Mouse (Mus musculus) ovary, postnatal 10 days (tissue): Measurements from ENCODE around the gene Nrg4.
"Not testable (repeated sequence)": the region's sequence is repeated elsewhere in the genome, so short reads cannot be mapped to it uniquely, and the experiment has no call there.

Source experiments
- DNase-seq: peaks from one replicate; pipeline ENCODE4 v3.0.0; 2022; ENCODE audit warnings: low spot score

The Nrg4 gene

DNA sequence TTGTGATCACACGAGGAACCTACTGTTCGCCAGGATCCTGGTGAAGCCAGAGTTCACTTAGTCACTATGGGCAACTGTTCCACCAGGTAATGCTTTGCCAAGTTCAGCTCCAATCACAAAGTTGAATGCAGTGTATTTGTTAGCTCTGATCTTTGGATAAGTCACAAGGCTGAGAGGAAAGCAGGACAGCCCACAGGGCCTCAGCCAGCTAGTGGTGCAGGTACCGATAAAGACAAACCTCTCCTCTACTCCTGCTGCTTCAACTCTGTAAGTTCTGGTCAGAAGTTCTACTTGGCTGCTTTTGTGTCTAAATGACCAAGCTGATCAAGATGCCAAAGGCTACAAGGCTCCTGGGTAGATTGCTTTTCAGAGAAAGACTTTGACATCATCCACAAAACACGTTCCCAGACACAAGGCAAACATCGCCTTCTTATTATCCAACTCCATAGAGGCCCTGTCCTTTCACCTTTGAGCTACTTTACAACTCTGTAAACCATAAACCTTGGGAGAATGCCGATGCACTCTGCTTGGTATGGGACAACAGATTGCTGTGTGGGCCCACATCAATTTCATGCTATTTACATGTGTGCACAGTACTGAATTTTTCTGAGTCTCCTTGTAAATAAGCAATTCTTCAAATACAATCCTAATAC lies 75.9 kb downstream of the Nrg4 start:
- no peak for DNase-seq

DNA sequence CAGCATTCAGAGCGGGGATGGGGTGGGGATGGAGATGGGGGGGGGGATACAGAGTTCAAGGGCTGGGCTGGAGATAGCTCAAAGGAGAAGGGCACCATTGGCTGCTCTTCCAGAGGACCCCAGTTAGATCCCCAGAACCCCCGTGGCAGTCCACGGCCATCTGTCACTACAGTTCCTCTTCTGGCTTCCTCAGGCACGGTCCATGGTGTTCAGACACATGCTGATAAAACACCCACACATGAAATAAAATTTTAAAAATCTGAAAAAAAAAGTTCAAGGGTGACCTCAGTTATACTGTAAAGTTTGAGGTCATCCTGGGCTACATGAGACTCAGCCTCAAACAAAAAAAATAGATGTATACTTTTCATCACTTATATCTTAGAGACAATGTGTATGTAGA lies 78.2 kb downstream of the Nrg4 start:
- no peak for DNase-seq

DNA sequence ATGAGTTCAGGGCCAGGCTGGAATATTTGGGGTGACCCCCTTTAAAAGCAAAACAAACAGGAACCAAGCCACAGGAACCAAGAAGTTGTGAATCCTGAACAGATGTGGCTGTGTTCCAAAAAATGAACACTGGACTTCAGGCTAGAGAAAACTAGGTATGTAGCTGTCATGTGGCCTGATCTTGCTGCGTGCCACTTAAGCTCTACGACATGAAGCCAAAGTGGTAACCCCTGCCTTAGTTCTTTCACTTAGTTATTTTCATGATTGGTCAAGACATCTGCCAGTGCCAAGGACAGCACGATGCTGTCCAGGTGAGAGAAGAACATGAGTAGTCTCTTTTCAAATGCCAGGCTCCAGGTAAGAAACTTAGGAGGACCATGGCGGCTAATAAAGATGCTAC lies 79.7 kb downstream of the Nrg4 start:
- DNase-seq = no peak

DNA sequence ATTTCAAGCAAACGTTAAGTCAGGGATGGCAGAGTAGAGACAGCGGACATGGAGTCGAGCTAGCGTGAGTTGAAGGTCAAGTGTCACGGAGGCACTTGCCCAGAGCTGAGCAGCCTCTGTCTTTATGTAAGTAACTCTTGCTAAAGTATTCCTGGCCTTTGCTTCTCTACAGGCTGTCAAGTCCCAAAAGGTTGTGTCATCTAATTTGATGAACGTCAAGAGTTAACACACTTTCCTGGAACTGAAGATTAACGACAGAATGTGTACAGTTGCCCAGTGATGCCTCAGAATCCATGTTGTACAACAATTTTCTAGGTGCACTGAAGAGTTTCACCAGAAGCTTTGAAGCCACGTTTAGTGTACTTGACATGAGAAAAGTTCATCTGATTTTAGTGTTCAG lies 80.2 kb downstream of the Nrg4 start:
- no peak for DNase-seq

DNA sequence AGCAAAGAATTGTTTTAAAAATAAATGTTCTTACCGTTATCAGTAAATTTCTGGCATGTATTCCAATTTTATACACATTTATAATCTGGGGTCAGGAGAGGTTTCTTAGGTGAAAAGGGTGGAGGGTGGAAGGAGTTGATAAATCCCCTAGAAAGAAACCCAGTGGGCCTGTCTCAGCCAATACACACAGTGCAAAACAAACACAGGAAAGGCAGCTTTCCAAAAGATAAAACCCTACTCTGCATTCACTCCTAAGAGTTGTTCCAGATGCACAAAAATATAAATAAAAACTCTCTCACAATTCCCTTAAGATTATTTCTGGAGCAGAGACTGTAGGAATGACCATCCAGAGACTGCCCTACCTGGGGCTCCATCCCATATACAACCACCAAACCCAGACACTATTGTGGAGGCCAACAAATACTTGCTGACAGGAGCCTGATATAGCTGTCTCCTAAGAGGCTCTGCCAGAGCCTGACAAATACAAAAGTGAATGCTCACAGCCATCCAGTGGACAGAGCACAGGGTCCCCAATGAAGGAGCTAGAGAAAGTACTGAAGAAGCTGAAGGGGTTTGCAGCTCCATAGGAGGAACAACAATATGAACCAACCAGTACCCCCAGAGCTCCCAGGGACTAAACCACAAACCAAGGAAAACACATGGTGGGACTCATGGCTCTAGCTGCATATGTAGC lies 81.4 kb downstream of the Nrg4 start:
- not testable (repeated sequence) for DNase-seq

DNA sequence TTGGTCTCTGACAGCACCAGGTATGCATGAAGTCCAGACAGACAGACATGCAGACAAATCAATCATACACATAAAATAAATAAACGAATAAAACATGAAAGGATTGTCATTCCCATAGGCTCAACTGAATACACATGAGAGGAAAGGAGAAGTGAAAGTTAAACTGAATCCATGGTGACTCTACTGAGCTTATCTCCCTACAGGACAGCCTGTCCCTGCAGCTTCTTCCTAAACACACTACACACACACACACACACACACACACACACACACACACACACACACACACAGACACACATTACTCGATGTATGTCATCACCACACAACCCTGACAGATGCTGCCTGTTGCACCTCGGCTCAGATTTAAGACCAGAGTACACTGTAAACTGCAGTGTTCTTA lies 82.6 kb downstream of the Nrg4 start:
- no peak for DNase-seq

DNA sequence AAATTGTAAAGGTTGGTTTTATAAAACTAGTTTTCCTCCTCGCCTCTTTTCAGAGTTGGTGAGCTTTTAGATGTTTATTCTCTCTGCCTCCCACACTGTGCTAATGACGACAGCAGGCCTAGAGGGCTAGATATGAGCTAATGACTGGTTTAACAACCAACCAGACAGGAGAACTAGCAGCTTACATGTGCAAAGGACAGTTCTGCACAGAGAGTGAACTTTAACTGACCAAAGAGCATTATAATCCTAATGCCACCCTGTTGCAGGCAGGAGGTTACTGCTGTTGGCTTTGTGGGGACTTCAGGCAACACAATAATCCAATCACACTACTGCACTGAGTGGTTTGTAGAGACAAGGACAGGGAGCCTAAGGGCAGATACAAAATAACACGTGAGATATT lies 83.4 kb downstream of the Nrg4 start:
- no peak for DNase-seq

DNA sequence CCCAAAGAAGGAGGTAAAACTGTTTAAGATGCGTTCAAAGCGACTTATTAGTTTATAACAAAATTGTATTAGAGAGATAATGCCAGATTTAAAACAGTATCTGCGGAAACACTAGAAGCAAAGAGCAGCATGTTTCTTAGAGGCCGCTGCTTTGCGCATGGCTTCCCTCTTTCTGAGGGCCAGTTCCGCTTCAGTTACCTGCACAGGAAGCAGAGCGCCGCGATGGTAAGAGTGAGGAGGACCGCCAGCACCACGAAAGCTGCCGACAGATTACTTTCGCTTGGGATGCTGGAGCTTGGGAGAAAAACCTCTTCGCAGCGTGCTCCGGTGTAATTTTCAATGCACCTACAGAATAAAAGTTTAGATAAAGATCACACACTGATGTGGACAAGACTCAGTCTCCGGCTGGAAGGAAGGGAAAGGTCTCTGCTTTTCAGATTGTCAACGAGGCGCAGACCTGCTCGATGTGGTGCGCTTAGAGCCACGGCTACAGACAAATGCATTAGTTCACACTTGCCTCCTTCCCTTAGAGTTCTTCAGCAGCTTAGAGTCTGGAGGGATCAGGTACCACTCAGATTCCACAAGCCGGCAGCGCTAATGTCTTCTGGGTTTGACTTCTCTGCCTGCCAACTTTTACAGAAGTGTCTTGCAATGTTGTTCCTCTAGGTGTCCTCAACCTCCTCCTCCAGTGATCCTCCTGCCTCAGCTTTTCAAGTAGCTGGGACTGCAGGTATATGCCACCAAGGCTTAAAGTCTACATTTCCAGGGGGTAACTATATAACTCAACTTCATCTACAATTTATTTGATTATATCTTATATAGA lies 84.6 kb downstream of the Nrg4 start:
- DNase-seq = no peak

DNA sequence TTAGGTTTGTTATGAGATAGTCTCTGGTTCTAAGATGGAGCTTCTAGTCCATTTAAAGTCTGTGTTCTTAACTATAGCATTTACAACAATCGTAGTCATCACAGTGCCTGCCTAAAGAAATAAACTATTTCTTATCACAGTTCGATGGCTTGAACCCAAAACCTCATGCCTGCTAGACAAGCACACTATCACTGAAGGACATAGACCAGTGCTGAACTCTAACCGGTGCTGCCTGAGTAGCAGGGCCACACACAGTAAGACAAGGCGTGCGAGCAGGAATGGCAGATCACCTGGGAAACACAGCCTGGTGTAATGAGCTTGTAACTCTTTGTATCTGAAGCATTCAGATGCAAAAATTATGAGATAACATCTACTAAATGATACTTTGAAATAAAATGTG lies 85.8 kb downstream of the Nrg4 start:
- DNase-seq = no peak

DNA sequence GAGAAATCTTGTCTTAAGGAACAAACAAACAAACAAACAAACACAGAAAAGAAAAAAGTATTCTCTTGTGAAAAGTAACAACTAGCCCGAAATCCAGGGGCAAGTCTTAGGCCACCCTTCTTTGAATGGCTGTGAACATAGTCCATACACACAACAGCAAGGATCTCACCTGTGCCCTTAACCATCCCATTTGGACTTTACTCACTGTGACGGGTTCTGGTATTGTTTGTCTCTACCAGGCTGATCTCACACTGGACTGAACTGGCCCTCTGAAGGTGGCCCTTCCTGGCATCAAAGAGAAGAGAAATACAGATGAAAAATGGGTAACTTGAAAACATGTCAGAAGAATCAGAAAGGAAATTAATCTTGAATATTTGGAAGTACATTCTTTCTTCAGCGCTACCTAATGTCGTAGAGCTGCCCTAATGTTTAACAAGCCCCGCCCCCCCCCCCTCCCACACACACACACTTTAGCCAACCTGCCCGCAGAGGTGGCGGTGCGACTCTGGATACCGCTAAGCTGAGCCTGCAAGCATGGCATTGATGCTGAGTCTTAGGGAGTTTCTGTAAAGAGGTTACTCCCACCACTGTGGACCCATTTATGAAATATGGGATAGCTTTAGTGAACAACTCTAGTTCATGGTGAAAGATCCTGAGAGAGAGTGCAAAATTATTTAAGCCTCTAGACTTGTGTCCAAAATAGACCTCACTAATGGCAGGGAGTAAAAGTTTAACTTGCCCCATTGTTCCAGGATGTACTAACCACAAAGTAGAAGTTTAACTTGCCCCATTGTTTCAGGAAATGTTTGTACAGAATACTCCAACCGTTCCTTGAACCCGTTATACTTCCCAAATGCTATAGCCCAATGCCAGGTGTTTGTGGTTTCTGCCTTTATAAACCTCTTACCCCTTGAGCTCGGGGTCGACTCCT lies 90.1 kb downstream of the Nrg4 start:
- DNase-seq = no peak

DNA sequence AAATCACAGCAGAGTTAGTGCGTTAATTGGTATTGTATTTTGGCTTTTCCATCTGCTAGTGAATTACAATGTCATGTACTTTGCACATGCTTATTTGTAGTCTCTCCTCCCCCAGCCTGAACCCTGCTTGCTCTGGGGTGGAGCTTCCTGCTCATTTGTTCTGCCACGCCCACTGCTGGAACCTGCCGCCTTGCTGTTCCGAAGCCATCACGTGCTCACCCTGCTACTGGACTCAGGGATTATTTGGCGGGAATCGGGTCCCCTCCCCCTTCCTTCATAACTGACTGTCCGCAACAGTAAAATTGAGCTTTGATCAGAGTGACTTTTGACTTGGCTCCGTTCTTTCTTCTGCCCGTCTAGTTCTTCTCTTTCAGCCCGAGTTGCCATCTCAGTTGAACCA lies 93.6 kb downstream of the Nrg4 start:
- not testable (repeated sequence) for DNase-seq

DNA sequence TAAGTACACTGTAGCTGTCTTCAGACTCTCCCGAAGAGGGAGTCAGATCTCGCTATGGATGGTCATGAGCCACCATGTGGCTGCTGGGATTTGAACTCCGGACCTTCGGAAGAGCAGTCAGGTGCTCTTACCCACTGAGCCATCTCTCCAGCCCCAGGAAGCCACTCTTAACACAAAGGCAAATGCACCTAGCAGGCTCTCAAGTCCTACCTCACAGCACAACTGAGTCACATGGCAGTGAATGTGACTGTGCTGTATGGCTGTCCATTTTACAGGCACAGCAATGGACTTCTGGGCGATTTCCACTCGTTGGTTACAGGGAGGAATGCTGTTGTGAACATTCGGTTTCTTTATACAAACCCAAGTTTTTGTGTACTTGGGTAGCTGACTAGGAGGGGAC lies 94.1 kb downstream of the Nrg4 start:
- no peak for DNase-seq

DNA sequence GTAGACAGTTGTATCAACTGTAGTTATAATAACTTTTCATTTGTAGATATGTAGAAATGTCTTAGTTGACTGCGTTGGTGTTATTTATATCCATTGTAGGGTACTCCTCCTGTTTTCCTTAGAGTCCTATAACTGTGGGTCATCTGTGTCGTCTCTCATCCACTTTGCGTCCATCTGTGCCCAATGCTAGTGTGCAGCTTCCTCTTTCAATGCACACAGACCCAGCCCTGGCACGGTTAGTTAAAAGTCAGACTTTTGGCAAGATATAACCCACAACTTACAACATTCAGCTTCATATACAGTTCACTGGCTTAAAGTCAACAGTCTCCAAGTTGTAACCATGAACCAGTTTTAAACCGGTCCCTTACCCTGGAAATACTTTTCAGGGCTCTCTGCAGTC lies 94.5 kb downstream of the Nrg4 start:
- no peak for DNase-seq

DNA sequence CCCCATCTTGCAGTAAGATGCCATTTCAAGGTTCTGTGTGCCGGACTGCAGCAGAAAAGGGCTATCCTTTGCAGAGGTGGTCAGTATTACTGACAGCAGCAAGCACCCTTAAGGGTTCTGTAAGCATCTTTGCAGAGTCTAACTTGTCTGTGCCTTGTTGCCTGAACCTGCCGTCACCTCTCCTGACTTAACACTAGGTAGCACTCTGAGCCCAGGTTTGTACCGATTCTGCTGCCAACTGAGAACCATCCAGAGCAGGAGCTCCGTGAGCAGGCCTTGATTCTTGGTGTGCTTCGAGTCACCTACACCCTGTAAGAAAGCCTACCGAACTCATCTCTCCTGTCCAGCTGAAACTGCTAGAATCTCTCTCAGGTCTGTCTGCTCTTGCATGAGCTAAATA lies 95.1 kb downstream of the Nrg4 start:
- no peak for DNase-seq

DNA sequence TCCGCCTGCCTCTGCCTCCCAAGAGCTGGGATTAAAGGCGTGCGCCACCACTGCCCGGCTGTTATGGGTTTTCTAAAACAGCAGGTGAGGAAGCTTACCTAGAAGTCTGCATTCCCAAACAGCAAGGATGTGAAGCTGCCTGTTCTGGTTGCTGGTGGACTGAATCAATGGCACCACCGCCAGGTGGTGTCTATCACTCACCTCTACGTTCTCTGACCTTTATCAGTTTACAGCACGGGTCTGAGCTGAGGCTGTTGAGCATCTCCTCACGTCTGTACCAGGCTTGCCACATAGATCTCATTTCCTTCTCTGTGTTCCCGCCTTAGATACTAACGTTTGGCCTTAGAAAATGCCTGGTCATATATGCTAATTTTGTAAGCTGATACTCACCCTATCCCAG lies 97.6 kb downstream of the Nrg4 start:
- no peak for DNase-seq

DNA sequence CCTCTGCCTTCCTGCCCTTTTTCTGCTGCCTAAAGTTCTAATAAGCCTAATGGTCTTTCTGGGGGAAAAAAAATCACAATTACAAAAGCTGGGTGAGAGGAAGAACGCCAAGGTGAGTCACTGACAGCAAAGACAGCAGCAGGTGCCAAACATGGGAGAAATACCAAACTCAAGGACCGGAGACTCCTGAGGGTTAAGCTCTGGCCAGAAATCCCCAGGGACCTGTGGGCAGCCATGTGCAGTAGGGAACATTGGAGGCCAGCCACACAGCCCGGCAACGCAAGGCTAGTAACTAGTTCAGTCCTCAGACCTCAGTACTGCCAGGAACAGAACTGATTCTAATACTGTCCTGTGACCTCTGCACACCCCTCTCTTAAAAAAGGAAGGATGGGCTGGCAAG lies 98.5 kb downstream of the Nrg4 start:
- no peak for DNase-seq

DNA sequence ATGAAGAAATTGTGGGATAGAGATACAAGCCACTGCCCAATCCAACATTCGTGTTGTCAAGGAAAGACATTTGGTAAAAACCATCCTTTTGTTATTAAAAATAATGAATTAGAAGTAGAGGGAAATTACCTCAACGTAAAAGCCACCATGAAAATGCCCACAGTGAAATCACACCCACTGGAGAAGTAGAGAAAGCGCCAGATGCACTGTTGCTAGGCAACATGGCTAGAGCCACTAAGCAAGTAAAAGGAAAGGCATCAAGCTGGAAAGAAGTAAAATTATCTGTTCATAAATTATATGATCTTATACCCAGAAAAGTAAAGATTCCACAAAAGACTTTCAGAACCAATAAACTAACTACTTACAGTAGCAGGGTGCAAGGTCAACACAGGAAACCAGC lies 100.4 kb downstream of the Nrg4 start:
- no peak for DNase-seq

DNA sequence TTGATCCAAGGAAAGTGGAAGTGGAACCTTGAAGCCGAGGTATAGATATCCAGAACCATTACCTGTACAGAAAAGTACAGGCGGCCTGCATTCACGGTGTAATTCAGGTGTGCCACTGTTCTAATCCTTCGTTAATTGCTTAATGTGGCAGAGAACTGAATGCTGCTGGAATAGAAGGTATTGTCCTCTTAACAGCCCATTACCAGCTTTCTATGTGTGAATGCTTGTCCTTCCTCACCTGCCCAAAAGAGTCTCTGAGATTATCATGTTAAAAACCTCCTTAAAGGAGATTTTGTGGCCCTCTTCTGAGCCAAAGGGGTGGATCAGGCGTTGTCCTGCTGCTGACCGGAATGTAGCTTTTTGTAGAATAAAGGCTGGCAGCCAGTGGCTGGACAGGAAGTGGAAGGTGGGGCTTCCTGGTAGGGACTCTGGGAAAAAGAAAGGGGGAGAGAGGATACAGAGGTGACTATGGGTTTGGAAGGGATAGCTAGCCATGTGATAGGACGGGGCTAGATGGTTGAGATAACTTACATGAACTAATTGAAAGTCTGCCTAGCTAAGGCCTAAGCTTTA lies 101.4 kb downstream of the Nrg4 start:
- no peak for DNase-seq

DNA sequence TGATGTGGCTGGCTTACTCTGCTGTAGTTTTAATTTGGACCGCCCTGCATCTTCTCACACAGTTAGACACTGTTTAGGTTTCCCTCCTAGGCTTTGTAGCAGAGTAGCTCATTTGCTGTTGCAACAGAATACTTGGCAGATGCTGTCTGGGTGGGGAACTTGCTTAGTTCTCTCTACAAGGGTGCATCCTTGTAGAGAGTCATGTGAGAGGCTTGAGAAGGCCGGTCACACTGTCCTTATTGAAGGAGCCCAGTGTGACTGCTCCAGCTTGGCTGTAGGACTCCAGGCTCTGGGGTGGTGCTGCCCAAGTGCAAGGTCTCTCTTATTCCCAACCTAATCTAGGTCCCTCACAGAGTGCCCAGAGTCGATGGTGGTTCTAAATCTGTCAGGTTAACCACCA lies 109.3 kb downstream of the Nrg4 start:
- no peak for DNase-seq

DNA sequence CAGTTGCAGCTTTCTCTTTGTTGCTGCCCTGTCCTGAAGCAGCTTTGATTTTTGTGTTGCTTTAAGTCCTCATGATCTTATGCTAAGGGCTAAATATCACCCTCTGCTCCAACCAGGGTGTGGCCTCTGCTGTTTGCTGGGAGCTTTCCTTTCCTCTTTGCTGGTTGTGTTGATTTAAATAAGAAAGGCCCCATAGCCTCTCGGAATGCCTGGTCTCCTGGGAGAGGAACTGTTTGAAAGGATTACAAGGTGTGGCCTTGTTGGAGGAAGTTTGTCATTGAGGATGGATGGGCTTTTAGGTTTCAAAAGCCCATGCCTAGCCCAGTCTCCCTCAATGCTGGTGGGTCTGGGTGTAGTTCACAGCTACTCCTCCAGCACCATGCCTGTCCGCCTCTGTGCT lies 110.6 kb downstream of the Nrg4 start:
- no peak for DNase-seq

DNA sequence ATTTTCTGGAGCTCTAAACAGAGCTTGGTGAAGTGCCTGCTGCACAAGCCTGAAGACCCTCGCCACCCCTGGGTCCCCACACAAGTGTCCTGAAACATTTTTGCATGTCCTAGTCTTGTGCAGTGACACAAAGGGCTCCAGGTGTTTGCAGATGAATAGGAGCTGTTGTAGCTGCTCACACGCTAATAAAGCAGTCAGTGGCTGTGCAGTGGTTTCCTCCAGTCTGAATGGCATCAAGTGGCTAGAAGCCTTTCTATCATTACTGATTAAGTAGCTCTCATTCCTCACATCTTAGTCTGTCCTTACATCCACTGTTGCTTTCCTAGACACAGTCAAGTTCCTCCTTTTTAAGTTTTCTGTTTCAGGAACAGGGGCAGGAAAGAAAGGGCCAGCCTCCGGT lies 111.0 kb downstream of the Nrg4 start:
- DNase-seq = no peak

DNA sequence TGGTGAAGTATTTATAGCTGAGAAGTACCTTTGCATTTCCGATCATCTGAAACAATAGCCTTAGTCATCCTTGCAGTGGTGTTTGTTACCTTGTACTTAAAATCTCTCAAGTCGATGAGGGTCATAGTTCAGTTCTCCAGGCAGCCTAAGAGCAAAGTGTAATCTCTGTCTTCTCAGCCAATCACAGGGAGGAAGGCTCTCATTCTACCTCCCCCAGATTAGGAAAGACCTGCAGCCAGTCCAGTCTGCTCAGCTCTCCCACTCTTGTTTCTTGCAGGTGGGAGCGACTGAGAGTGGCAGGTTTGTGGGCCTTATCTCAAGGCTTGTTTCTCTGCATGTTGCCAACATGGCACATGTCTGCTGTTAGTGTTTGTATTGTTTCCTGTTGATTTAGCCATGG lies 111.6 kb downstream of the Nrg4 start:
- DNase-seq = no peak
